Mouse (Mus musculus) gastrocnemius, postnatal 10 days (tissue): Measurements from ENCODE around the gene H2al1m. TPM values are rescaled to one million over a fixed set of nuclear protein-coding genes. Genes with fewer than 3 reads are reported as not detected.
"Not testable (repeated sequence)": the region's sequence is repeated elsewhere in the genome, so short reads cannot be mapped to it uniquely, and the experiment has no call there.

Experiments used
- DNase-seq: peaks from one replicate; pipeline ENCODE4 v3.0.0; 2021; ENCODE audit warnings: mixed read lengths
- total RNA-seq, 2 experiments: library from RNA; stranded (reverse); gene quantifications; 2 replicates each; pipeline ENCODE4 v1.2.3; 2021

The H2al1m gene
- total RNA-seq, 2 experiments from 2014 or later = not detected

GRCm38 (mm10) chrX:9332366-9332962 lies 48.9 kb downstream of the H2al1m start:
- not testable (repeated sequence) for DNase-seq

GRCm38 (mm10) chrX:9333035-9333434 lies 49.5 kb downstream of the H2al1m start:
- DNase-seq = peak; percentile 23

Other genes starting within 250 kb of the H2al1m start
- not detected for gene Fthl17f, start 220.7 kb upstream of the H2al1m start, total RNA-seq
- not detected for gene 4930402K13Rik, start 179.2 kb upstream of the H2al1m start, total RNA-seq
- under 1 TPM; 0.11 to 0.26 TPM for gene Lancl3, start 83.9 kb upstream of the H2al1m start, total RNA-seq
- gene Gm14862, start 26.9 kb upstream of the H2al1m start, total RNA-seq = not detected
- gene Xk, start 11.0 kb upstream of the H2al1m start, total RNA-seq = 1 to 10 TPM; 3.1 to 3.4 TPM
- gene H2al1k, start 66.9 kb downstream of the H2al1m start, total RNA-seq = not detected
- 1 to 10 TPM; 2.9 to 6.3 TPM for gene Cybb, start 204.0 kb downstream of the H2al1m start, total RNA-seq